Mouse (Mus musculus) neural tube, embryonic 11.5 days (tissue): ENCODE results near the gene P4ha1. TPM values are rescaled to one million over a fixed set of nuclear protein-coding genes. Genes with fewer than 3 reads are reported as not detected.
"Not testable (repeated sequence)": the region's sequence is repeated elsewhere in the genome, so short reads cannot be mapped to it uniquely, and the experiment has no call there.

ENCODE experiments used
- ATAC-seq: fragments of 200-750 bp; cut with Nextera tagmentation; 2 replicates; pipeline ENCODE4 v1.8.0; 2017; ENCODE audit warnings: moderate number of reproducible peaks, mild to moderate bottlenecking, moderate TSS enrichment, moderate library complexity; ENCODE audit not compliant: insufficient read depth, low FRiP score, low TSS enrichment
- DNase-seq: peaks from one replicate; pipeline ENCODE4 v3.0.0-alpha.2; 2015; ENCODE audit warnings: low spot score
- H3K27ac ChIP-seq: fragments of 300-500 bp; sonication (generic); 2 replicates; pipeline ENCODE4 v1.5.1; 2014; ENCODE audit warnings: low read depth, mild to moderate bottlenecking, low read length
- H3K27me3 ChIP-seq: fragments of 300-500 bp; sonication (generic); 2 replicates; pipeline ENCODE4 v1.6.1; 2014; ENCODE audit warnings: mild to moderate bottlenecking, low read length, mixed read lengths; ENCODE audit not compliant: control insufficient read depth, insufficient read depth
- H3K36me3 ChIP-seq: fragments of 300-500 bp; sonication (generic); 2 replicates; pipeline ENCODE4 v1.6.1; 2014; ENCODE audit warnings: mild to moderate bottlenecking, low read length, moderate library complexity, mixed read lengths; ENCODE audit not compliant: control insufficient read depth, insufficient read depth
- H3K4me1 ChIP-seq: fragments of 300-500 bp; sonication (generic); 2 replicates; pipeline ENCODE4 v1.6.1; 2014; ENCODE audit warnings: low read length, mixed read lengths; ENCODE audit not compliant: control insufficient read depth, insufficient read depth
- H3K4me2 ChIP-seq: fragments of 300-500 bp; sonication (generic); 2 replicates; pipeline ENCODE4 v1.6.1; 2014; ENCODE audit warnings: low read depth, mild to moderate bottlenecking, moderate library complexity
- H3K4me3 ChIP-seq: fragments of 300-500 bp; sonication (generic); 2 replicates; pipeline ENCODE4 v1.5.1; 2014; ENCODE audit warnings: low read depth, low read length
- H3K9ac ChIP-seq: fragments of 300-500 bp; sonication (generic); 2 replicates; pipeline ENCODE4 v1.6.1; 2014; ENCODE audit warnings: mild to moderate bottlenecking, low read length
- H3K9me3 ChIP-seq: fragments of 300-500 bp; sonication (generic); 2 replicates; pipeline ENCODE4 v1.6.1; 2016; ENCODE audit warnings: low read length; ENCODE audit not compliant: control insufficient read depth
- WGBS: fragments of 180-500 bp; shearing (Covaris S2); extraction: QIAGEN DNeasy Blood & Tissue Kit; methylation state at CpG from one replicate; pipeline ENCODE4 v1.1.7; 2014; 5-methylcytosine and 5-hydroxymethylcytosine counted together
- polyA plus RNA-seq: library from polyadenylated mRNA; unstranded; fragments of >200 nt; fragmentation: Nextera tagmentation; extraction: Ambion mirVana; gene quantifications from 2 replicates; pipeline ENCODE4 v1.2.1, GENCODE M21; 2014

The P4ha1 gene
- polyA plus RNA-seq, 1 experiment from 2014 or later = 56.1 TPM

GRCm38 (mm10) chr10:59395461-59395860 is 72.4 kb downstream of the P4ha1 start, which contains the start of gene Gm10273:
Gene Gm10273 (plus strand): TSS chr10:59395632.
- 91% methylated on average over 10 of the region's 25 CpGs for WGBS
- H3K4me1 ChIP-seq, H3K9me3 ChIP-seq, H3K4me3 ChIP-seq, DNase-seq, ATAC-seq, H3K27ac ChIP-seq, H3K27me3 ChIP-seq, H3K4me2 ChIP-seq, H3K9ac ChIP-seq, H3K36me3 ChIP-seq: not testable (repeated sequence)

GRCm38 (mm10) chr10:59402899-59403792 is 80.0 kb downstream of the P4ha1 start, which contains the start of gene Pla2g12b:
Gene Pla2g12b (plus strand): TSS chr10:59403660.
- no peak within 1 kb of the TSS for H3K27ac ChIP-seq
- H3K36me3 ChIP-seq = no peaks in the 10 kb centered on the region
- H3K9me3 ChIP-seq = no peaks in the 10 kb centered on the region
- no peaks in the 10 kb centered on the region for H3K27me3 ChIP-seq
- H3K9ac ChIP-seq = no peak within 1 kb of the TSS
- no peak within 1 kb of the TSS for H3K4me3 ChIP-seq
- H3K4me1 ChIP-seq = no peaks in the 10 kb centered on the region
- H3K4me2 ChIP-seq = no peak within 1 kb of the TSS
- ATAC-seq (no peak), DNase-seq (no peak)
- 80% methylated on average over 21 of the region's 21 CpGs for WGBS

- no peak overlapping the region for H3K9ac ChIP-seq
- no peaks in the 10 kb centered on the region for H3K4me1 ChIP-seq
- no peaks in the 10 kb centered on the region for H3K36me3 ChIP-seq
- H3K27me3 ChIP-seq = no peaks in the 10 kb centered on the region
- H3K9me3 ChIP-seq = no peaks in the 10 kb centered on the region
- 81% methylated on average over 10 of the region's 10 CpGs for WGBS
- no peak for ATAC-seq
- H3K4me2 ChIP-seq = no peak overlapping the region
- no peak overlapping the region for H3K4me3 ChIP-seq
- no peak overlapping the region for H3K27ac ChIP-seq
- no peak for DNase-seq
Observed at GRCm38 (mm10) chr10:59403793-59404149, 80.7 kb downstream of the P4ha1 start.

- Histone ChIP-seq H3K27ac (no peak overlapping the region), H3K4me3 (no peak overlapping the region), H3K4me2 (no peak overlapping the region), H3K27me3 (no peaks in the 10 kb centered on the region), H3K36me3 (no peaks in the 10 kb centered on the region), H3K9ac (no peak overlapping the region), H3K9me3 (no peaks in the 10 kb centered on the region), H3K4me1 (no peaks in the 10 kb centered on the region)
- no peak for ATAC-seq
- no peak for DNase-seq
- 47% methylated on average over 6 of the region's 6 CpGs for WGBS
Observed at GRCm38 (mm10) chr10:59408499-59408898, 85.4 kb downstream of the P4ha1 start.

GRCm38 (mm10) chr10:59410264-59410663 is 87.2 kb downstream of the P4ha1 start:
- Histone ChIP-seq H3K36me3 (no peaks in the 10 kb centered on the region), H3K27me3 (no peaks in the 10 kb centered on the region), H3K4me2 (no peak overlapping the region), H3K9me3 (no peaks in the 10 kb centered on the region), H3K27ac (no peak overlapping the region), H3K4me3 (no peak overlapping the region), H3K4me1 (no peaks in the 10 kb centered on the region), H3K9ac (no peak overlapping the region)
- 76% methylated on average over 12 of the region's 12 CpGs for WGBS
- no peak for DNase-seq
- ATAC-seq = no peak

- H3K27ac ChIP-seq = no peak overlapping the region
- no peaks in the 10 kb centered on the region for H3K36me3 ChIP-seq
- no peak overlapping the region for H3K4me2 ChIP-seq
- DNase-seq (no peak), ATAC-seq (no peak)
- H3K4me3 ChIP-seq = no peak overlapping the region
- H3K4me1 ChIP-seq = no peaks in the 10 kb centered on the region
- no peaks in the 10 kb centered on the region for H3K27me3 ChIP-seq
- WGBS = 90% methylated on average over 4 of the region's 4 CpGs
- H3K9ac ChIP-seq = no peak overlapping the region
- H3K9me3 ChIP-seq = no peaks in the 10 kb centered on the region
Observed at GRCm38 (mm10) chr10:59413711-59414110, 90.6 kb downstream of the P4ha1 start.

- H3K4me1 ChIP-seq = no peaks in the 10 kb centered on the region
- 87% methylated on average over 3 of the region's 3 CpGs for WGBS
- DNase-seq = no peak
- no peak overlapping the region for H3K27ac ChIP-seq
- H3K9ac ChIP-seq = no peak overlapping the region
- H3K9me3 ChIP-seq = no peaks in the 10 kb centered on the region
- no peaks in the 10 kb centered on the region for H3K27me3 ChIP-seq
- H3K36me3 ChIP-seq = no peaks in the 10 kb centered on the region
- no peak overlapping the region for H3K4me3 ChIP-seq
- no peak for ATAC-seq
- no peak overlapping the region for H3K4me2 ChIP-seq
Observed at GRCm38 (mm10) chr10:59416623-59417022, 93.5 kb downstream of the P4ha1 start.

GRCm38 (mm10) chr10:59419516-59419915 is 96.4 kb downstream of the P4ha1 start:
- ATAC-seq (no peak), DNase-seq (no peak)
- WGBS = 88% methylated on average over 4 of the region's 4 CpGs
- no peaks in the 10 kb centered on the region for H3K9me3 ChIP-seq
- H3K27me3 ChIP-seq = no peaks in the 10 kb centered on the region
- H3K4me2 ChIP-seq = no peak overlapping the region
- no peak overlapping the region for H3K4me3 ChIP-seq
- H3K4me1 ChIP-seq = no peaks in the 10 kb centered on the region
- no peak overlapping the region for H3K27ac ChIP-seq
- H3K36me3 ChIP-seq = no peaks in the 10 kb centered on the region
- no peak overlapping the region for H3K9ac ChIP-seq
